Mouse (Mus musculus): ENCODE measurements around the gene Fchsd2. TPM values are rescaled to one million over a fixed set of nuclear protein-coding genes. Genes with fewer than 3 reads are reported as not detected.

Gene Fchsd2
- polyA plus RNA-seq, 1 experiment = 53.0 TPM

- TF ChIP-seq CTCF (IDR thresholded peaks at IDR 0.05; ENCODE audit: low read depth, low read length) (no peak), POLR2A (IDR thresholded peaks at IDR 0.05; ENCODE audit: borderline replicate concordance, low read depth, low read length) (no peak)
- Histone ChIP-seq H3K27ac (ENCODE audit: insufficient read depth, low read depth, low read length) (no peak overlapping the region), H3K4me3 (ENCODE audit: insufficient read depth, low read length) (no peak overlapping the region), H3K4me1 (ENCODE audit: control insufficient read depth, insufficient read depth, low read length) (peaks cover 16% of the 10 kb centered on the region)
These were observed 136.7 kb downstream of the Fchsd2 start for GRCm38 (mm10) chr7:101229336-101229735.

- Histone ChIP-seq H3K27ac (ENCODE audit: insufficient read depth, low read depth, low read length) (no peak overlapping the region), H3K4me1 (ENCODE audit: control insufficient read depth, insufficient read depth, low read length) (peaks cover 16% of the 10 kb centered on the region), H3K4me3 (ENCODE audit: insufficient read depth, low read length) (no peak overlapping the region)
- TF ChIP-seq POLR2A (IDR thresholded peaks at IDR 0.05; ENCODE audit: borderline replicate concordance, low read depth, low read length) (no peak), CTCF (IDR thresholded peaks at IDR 0.05; ENCODE audit: low read depth, low read length) (no peak)
These were observed 138.8 kb downstream of the Fchsd2 start for GRCm38 (mm10) chr7:101231458-101231857.

- TF ChIP-seq POLR2A (IDR thresholded peaks at IDR 0.05; ENCODE audit: borderline replicate concordance, low read depth, low read length) (no peak), CTCF (IDR thresholded peaks at IDR 0.05; ENCODE audit: low read depth, low read length) (no peak)
- no peak overlapping the region for H3K27ac ChIP-seq (ENCODE audit: insufficient read depth, low read depth, low read length)
- H3K4me1 ChIP-seq (ENCODE audit: control insufficient read depth, insufficient read depth, low read length) = peaks cover 14% of the 10 kb centered on the region
- no peak overlapping the region for H3K4me3 ChIP-seq (ENCODE audit: insufficient read depth, low read length)
These were observed 140.1 kb downstream of the Fchsd2 start for GRCm38 (mm10) chr7:101232716-101233115.

- Histone ChIP-seq H3K27ac (ENCODE audit: insufficient read depth, low read depth, low read length) (no peak overlapping the region), H3K4me3 (ENCODE audit: insufficient read depth, low read length) (no peak overlapping the region), H3K4me1 (ENCODE audit: control insufficient read depth, insufficient read depth, low read length) (no peaks in the 10 kb centered on the region)
- TF ChIP-seq POLR2A (IDR thresholded peaks at IDR 0.05; ENCODE audit: borderline replicate concordance, low read depth, low read length) (no peak), CTCF (IDR thresholded peaks at IDR 0.05; ENCODE audit: low read depth, low read length) (no peak)
These were observed 144.2 kb downstream of the Fchsd2 start for GRCm38 (mm10) chr7:101236712-101237473.

GRCm38 (mm10) chr7:101248760-101249159, 156.1 kb downstream of the Fchsd2 start:
- no peak for TF ChIP-seq POLR2A (IDR thresholded peaks at IDR 0.05; ENCODE audit: borderline replicate concordance, low read depth, low read length)
- no peak for TF ChIP-seq CTCF (IDR thresholded peaks at IDR 0.05; ENCODE audit: low read depth, low read length)
- H3K4me3 ChIP-seq (ENCODE audit: insufficient read depth, low read length) = no peak overlapping the region
- H3K4me1 ChIP-seq (ENCODE audit: control insufficient read depth, insufficient read depth, low read length) = no peaks in the 10 kb centered on the region
- H3K27ac ChIP-seq (ENCODE audit: insufficient read depth, low read depth, low read length) = no peak overlapping the region

GRCm38 (mm10) chr7:101249173-101249572, 156.5 kb downstream of the Fchsd2 start:
- Histone ChIP-seq H3K4me3 (ENCODE audit: insufficient read depth, low read length) (no peak overlapping the region), H3K27ac (ENCODE audit: insufficient read depth, low read depth, low read length) (no peak overlapping the region), H3K4me1 (ENCODE audit: control insufficient read depth, insufficient read depth, low read length) (no peaks in the 10 kb centered on the region)
- TF ChIP-seq POLR2A (IDR thresholded peaks at IDR 0.05; ENCODE audit: borderline replicate concordance, low read depth, low read length) (no peak), CTCF (IDR thresholded peaks at IDR 0.05; ENCODE audit: low read depth, low read length) (no peak)

- no peak overlapping the region for H3K4me3 ChIP-seq (ENCODE audit: insufficient read depth, low read length)
- no peaks in the 10 kb centered on the region for H3K4me1 ChIP-seq (ENCODE audit: control insufficient read depth, insufficient read depth, low read length)
- no peak for TF ChIP-seq CTCF (IDR thresholded peaks at IDR 0.05; ENCODE audit: low read depth, low read length)
- TF ChIP-seq POLR2A (IDR thresholded peaks at IDR 0.05; ENCODE audit: borderline replicate concordance, low read depth, low read length) = no peak
- H3K27ac ChIP-seq (ENCODE audit: insufficient read depth, low read depth, low read length) = no peak overlapping the region
These were observed 160.4 kb downstream of the Fchsd2 start for GRCm38 (mm10) chr7:101253071-101253470.

- no peak overlapping the region for H3K27ac ChIP-seq (ENCODE audit: insufficient read depth, low read depth, low read length)
- no peak for TF ChIP-seq POLR2A (IDR thresholded peaks at IDR 0.05; ENCODE audit: borderline replicate concordance, low read depth, low read length)
- TF ChIP-seq CTCF (IDR thresholded peaks at IDR 0.05; ENCODE audit: low read depth, low read length) = no peak
- no peak overlapping the region for H3K4me3 ChIP-seq (ENCODE audit: insufficient read depth, low read length)
- no peaks in the 10 kb centered on the region for H3K4me1 ChIP-seq (ENCODE audit: control insufficient read depth, insufficient read depth, low read length)
These were observed 165.8 kb downstream of the Fchsd2 start for GRCm38 (mm10) chr7:101258482-101258881.

- TF ChIP-seq CTCF (IDR thresholded peaks at IDR 0.05; ENCODE audit: low read depth, low read length) = no peak
- TF ChIP-seq POLR2A (IDR thresholded peaks at IDR 0.05; ENCODE audit: borderline replicate concordance, low read depth, low read length) = no peak
- no peak overlapping the region for H3K4me3 ChIP-seq (ENCODE audit: insufficient read depth, low read length)
- H3K27ac ChIP-seq (ENCODE audit: insufficient read depth, low read depth, low read length) = no peak overlapping the region
- no peaks in the 10 kb centered on the region for H3K4me1 ChIP-seq (ENCODE audit: control insufficient read depth, insufficient read depth, low read length)
These were observed 169.4 kb downstream of the Fchsd2 start for GRCm38 (mm10) chr7:101261941-101262546.

- no peak overlapping the region for H3K27ac ChIP-seq (ENCODE audit: insufficient read depth, low read depth, low read length)
- no peaks in the 10 kb centered on the region for H3K4me1 ChIP-seq (ENCODE audit: control insufficient read depth, insufficient read depth, low read length)
- H3K4me3 ChIP-seq (ENCODE audit: insufficient read depth, low read length) = no peak overlapping the region
- TF ChIP-seq CTCF (IDR thresholded peaks at IDR 0.05; ENCODE audit: low read depth, low read length) = no peak
- TF ChIP-seq POLR2A (IDR thresholded peaks at IDR 0.05; ENCODE audit: borderline replicate concordance, low read depth, low read length) = no peak
These were observed 170.8 kb downstream of the Fchsd2 start for GRCm38 (mm10) chr7:101263511-101263910.

All from bone marrow macrophage, adult 2 months (primary cell).